Comparison of ENCODE assay signal across 8 mouse cellular contexts in genomic region chr14:16023853-16024252, GRCm38 (mm10).
"Had no signal": no experiment of that assay in that cellular context is flagged by ENCODE, and none has a peak within 500 bp of the region (broad histone marks: within the 10 kb centered on the region; RNA-seq: fewer than 3 reads in every experiment).

No protein-coding gene starts in this region.

- DNase-seq: kidney, postnatal 25 days; liver; liver, embryonic 13.5 days; liver, postnatal 0 days; lung, postnatal 14 days; right cerebral cortex, adult 18-20 months; right cerebral cortex, postnatal 25 days; thymus, postnatal 25 days had no signal
